In the genomic region with DNA sequence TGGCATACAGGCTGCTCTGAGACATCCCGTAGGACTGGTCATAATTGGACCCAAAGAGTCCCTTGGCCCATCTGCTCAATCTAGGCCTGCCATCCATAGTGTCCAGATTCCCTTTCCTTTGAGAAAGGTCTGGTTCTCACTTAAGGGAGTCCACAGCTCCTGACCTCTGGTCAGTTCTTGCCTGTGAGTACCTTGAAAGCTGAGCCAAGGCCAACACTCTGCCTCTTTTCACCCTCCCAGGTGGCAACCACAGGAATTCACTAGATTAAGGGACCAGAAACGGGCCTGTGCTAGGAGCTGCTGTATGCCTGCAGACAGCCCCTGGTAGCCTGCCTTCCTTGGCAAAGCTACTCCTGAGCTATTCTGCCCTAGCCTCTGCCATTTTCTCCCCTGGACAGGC, we compare ENCODE assay signal across 14 mouse cellular contexts. TPM values are rescaled to one million over a fixed set of nuclear protein-coding genes. Genes with fewer than 3 reads are reported as not detected.
DNase-seq lines count a peak whose midpoint lies in the region; ATAC-seq and TF ChIP-seq lines count a peak whose summit lies in the region.
"Had no signal": no experiment of that assay in that cellular context is flagged by ENCODE, and none has a peak within 500 bp of the region (broad histone marks: within the 10 kb centered on the region; RNA-seq: fewer than 3 reads in every experiment).

No protein-coding gene starts in this region.

- H3K9me3 ChIP-seq in forebrain, embryonic 13.5 days (replicated peaks), result no peaks in the 10 kb centered on the region
- H3K9me3 ChIP-seq in forebrain, embryonic 16.5 days (ENCODE audit: control insufficient read depth, low read length), result no peaks in the 10 kb centered on the region
- H3K9me3 ChIP-seq in hindbrain, embryonic 12.5 days (replicated peaks), result no peaks in the 10 kb centered on the region
- H3K9me3 ChIP-seq in hindbrain, embryonic 10.5 days, result no peaks in the 10 kb centered on the region
- no peaks in the 10 kb centered on the region for H3K9me3 ChIP-seq in hindbrain, postnatal 0 days (ENCODE audit: low read length)
- no peaks in the 10 kb centered on the region for H3K9me3 ChIP-seq in neural tube, embryonic 13.5 days

- no peak overlapping the region for H3K9ac ChIP-seq in forebrain, embryonic 13.5 days
- H3K9ac ChIP-seq in forebrain, embryonic 16.5 days (replicated peaks; ENCODE audit: low read depth, low read length), result no peak overlapping the region
- 0 out of 2 replicates have a peak overlapping the region, but pooled peaks have one; percentile 47 for H3K9ac ChIP-seq in hindbrain, embryonic 12.5 days
- H3K9ac ChIP-seq in hindbrain, postnatal 0 days (replicated peaks; ENCODE audit: low read length), result no peak overlapping the region
- H3K9ac ChIP-seq in neural tube, embryonic 13.5 days, result peak overlapping the region; percentile 92; the same call in 1 of the 2 replicates

- peaks cover 53% of the 10 kb centered on the region for H3K4me1 ChIP-seq in forebrain, embryonic 13.5 days
- H3K4me1 ChIP-seq in forebrain, embryonic 16.5 days (replicated peaks; ENCODE audit: control insufficient read depth, insufficient read depth, low read length), result peaks cover 24% of the 10 kb centered on the region
- H3K4me1 ChIP-seq in hindbrain, embryonic 12.5 days, result peaks cover 47% of the 10 kb centered on the region
- peaks cover 55% of the 10 kb centered on the region for H3K4me1 ChIP-seq in hindbrain, embryonic 10.5 days (replicated peaks)
- peaks cover 19% of the 10 kb centered on the region for H3K4me1 ChIP-seq in hindbrain, postnatal 0 days (ENCODE audit: insufficient read depth, low read length)
- H3K4me1 ChIP-seq in neural tube, embryonic 13.5 days (replicated peaks), result peaks cover 72% of the 10 kb centered on the region

- no peak for ATAC-seq in forebrain, embryonic 13.5 days
- no peak for ATAC-seq in forebrain, embryonic 16.5 days
- ATAC-seq in hindbrain, embryonic 12.5 days (ENCODE audit: low FRiP score), result no peak
- ATAC-seq in hindbrain, postnatal 0 days, result no peak
- ATAC-seq in neural tube, embryonic 13.5 days (ENCODE audit: low read depth), result no peak

- WGBS in forebrain, embryonic 13.5 days, result 89% methylated on average over 2 of the region's 2 CpGs
- WGBS in forebrain, embryonic 16.5 days, result 85% methylated on average over 2 of the region's 2 CpGs
- 82% methylated on average over 2 of the region's 2 CpGs for WGBS in hindbrain, embryonic 12.5 days
- 81% methylated on average over 2 of the region's 2 CpGs for WGBS in hindbrain, embryonic 10.5 days
- WGBS in hindbrain, postnatal 0 days, result 73% methylated on average over 2 of the region's 2 CpGs
- WGBS in neural tube, embryonic 13.5 days, result 90% methylated on average over 2 of the region's 2 CpGs

- H3K27me3 ChIP-seq in forebrain, embryonic 13.5 days, result no peaks in the 10 kb centered on the region
- no peaks in the 10 kb centered on the region for H3K27me3 ChIP-seq in forebrain, embryonic 16.5 days (replicated peaks; ENCODE audit: control insufficient read depth, insufficient read depth, low read length)
- peaks cover 3% of the 10 kb centered on the region; the same call in 1 of the 2 replicates for H3K27me3 ChIP-seq in hindbrain, embryonic 12.5 days
- H3K27me3 ChIP-seq in hindbrain, embryonic 10.5 days (ENCODE audit: insufficient read depth, poor library complexity, severe bottlenecking), result peaks cover 27% of the 10 kb centered on the region
- no peaks in the 10 kb centered on the region for H3K27me3 ChIP-seq in hindbrain, postnatal 0 days (ENCODE audit: insufficient read depth, low read length)
- H3K27me3 ChIP-seq in neural tube, embryonic 13.5 days, result peaks cover 4% of the 10 kb centered on the region; the same call in 1 of the 2 replicates

- H3K4me3 ChIP-seq in forebrain, embryonic 13.5 days, result no peak overlapping the region
- H3K4me3 ChIP-seq in forebrain, embryonic 16.5 days (replicated peaks; ENCODE audit: low read length), result no peak overlapping the region
- no peak overlapping the region for H3K4me3 ChIP-seq in hindbrain, embryonic 12.5 days
- no peak overlapping the region for H3K4me3 ChIP-seq in hindbrain, embryonic 10.5 days
- H3K4me3 ChIP-seq in hindbrain, postnatal 0 days (ENCODE audit: low read length), result no peak overlapping the region
- peak overlapping the region; percentile 75; the same call in 1 of the 2 replicates for H3K4me3 ChIP-seq in neural tube, embryonic 13.5 days

- H3K4me2 ChIP-seq in forebrain, embryonic 13.5 days, result peak overlapping the region; percentile 94
- H3K4me2 ChIP-seq in forebrain, embryonic 16.5 days (ENCODE audit: low read length), result no peak overlapping the region
- peak overlapping the region; percentile 88 for H3K4me2 ChIP-seq in hindbrain, embryonic 12.5 days (replicated peaks)
- H3K4me2 ChIP-seq in hindbrain, postnatal 0 days (ENCODE audit: low read depth, low read length), result peak overlapping the region; percentile 86
- H3K4me2 ChIP-seq in neural tube, embryonic 13.5 days, result peak overlapping the region; percentile 80

- DNase-seq in hindbrain, embryonic 10.5 days (ENCODE audit: low spot score), result no peak
- no peak for DNase-seq in hindbrain, postnatal 0 days (ENCODE audit: low spot score)
- DNase-seq in urinary bladder, postnatal 36 days (ENCODE audit: low spot score in 2 of 2), result no peak
- DNase-seq in MN1 (ENCODE audit: low spot score), result no peak
- DNase-seq: adrenal gland, postnatal 36 days; cerebellum, adult 18-20 months; kidney, postnatal 14 days had no signal

- no peaks in the 10 kb centered on the region for H3K36me3 ChIP-seq in forebrain, embryonic 13.5 days (ENCODE audit: poor library complexity, severe bottlenecking)
- no peaks in the 10 kb centered on the region for H3K36me3 ChIP-seq in forebrain, embryonic 16.5 days (ENCODE audit: control insufficient read depth, insufficient read depth)
- no peaks in the 10 kb centered on the region for H3K36me3 ChIP-seq in hindbrain, embryonic 12.5 days
- H3K36me3 ChIP-seq in hindbrain, embryonic 10.5 days, result 0 out of 2 replicates have a peak, but pooled peaks cover 6% of the 10 kb centered on the region
- H3K36me3 ChIP-seq in hindbrain, postnatal 0 days (ENCODE audit: insufficient read depth, low read length), result no peaks in the 10 kb centered on the region
- H3K36me3 ChIP-seq in neural tube, embryonic 13.5 days, result no peaks in the 10 kb centered on the region

- no peak overlapping the region for H3K27ac ChIP-seq in forebrain, embryonic 13.5 days
- H3K27ac ChIP-seq in forebrain, embryonic 16.5 days (ENCODE audit: low read length), result no peak overlapping the region
- H3K27ac ChIP-seq in hindbrain, embryonic 12.5 days, result no peak overlapping the region
- no peak overlapping the region for H3K27ac ChIP-seq in hindbrain, embryonic 10.5 days
- no peak overlapping the region for H3K27ac ChIP-seq in hindbrain, postnatal 0 days
- H3K27ac ChIP-seq in neural tube, embryonic 13.5 days (replicated peaks), result no peak overlapping the region
- H3K27ac ChIP-seq: macrophage had no signal

- no peak for TF ChIP-seq CTCF in hindbrain, postnatal 0 days (IDR thresholded peaks at IDR 0.05; ENCODE audit: low read depth)

RNA-seq across cellular contexts. Expression of a gene that starts 2.5 kb away (rescaled TPM):
- 10.9 and 11.2 TPM in 2 replicates for polyA plus RNA-seq in forebrain, embryonic 13.5 days (2015; fragmentation: Nextera tagmentation; extraction: Ambion mirVana)
- polyA plus RNA-seq in forebrain, embryonic 16.5 days (2015; fragmentation: Nextera tagmentation; extraction: Ambion mirVana), result 10.9 and 11.3 TPM in 2 replicates
- polyA plus RNA-seq in hindbrain, embryonic 12.5 days (2016; fragmentation: Nextera tagmentation; extraction: Ambion mirVana), result 31.8 and 33.2 TPM in 2 replicates
- 15.2 and 19.4 TPM in 2 replicates for polyA plus RNA-seq in hindbrain, embryonic 10.5 days (2016; fragmentation: Nextera tagmentation; extraction: Ambion mirVana)
- total RNA-seq in hindbrain, postnatal 0 days (2014; rRNA removed), result 72.9 and 80.6 TPM in 2 replicates
- polyA plus RNA-seq in hindbrain, postnatal 0 days (2015; fragmentation: Nextera tagmentation; extraction: Ambion mirVana), result 14.0 and 14.2 TPM in 2 replicates
- 26.9 and 29.1 TPM in 2 replicates for polyA plus RNA-seq in neural tube, embryonic 13.5 days (2015; fragmentation: Nextera tagmentation; extraction: Ambion mirVana)

RNA-seq across cellular contexts. Expression of a gene that starts 22.5 kb away (rescaled TPM):
- polyA plus RNA-seq in forebrain, embryonic 13.5 days (2015; fragmentation: Nextera tagmentation; extraction: Ambion mirVana), result 43.7 and 45.8 TPM in 2 replicates
- 46.6 and 49.7 TPM in 2 replicates for polyA plus RNA-seq in forebrain, embryonic 16.5 days (2015; fragmentation: Nextera tagmentation; extraction: Ambion mirVana)
- polyA plus RNA-seq in hindbrain, embryonic 12.5 days (2016; fragmentation: Nextera tagmentation; extraction: Ambion mirVana), result 38.0 and 38.5 TPM in 2 replicates
- polyA plus RNA-seq in hindbrain, embryonic 10.5 days (2016; fragmentation: Nextera tagmentation; extraction: Ambion mirVana), result 48.5 and 48.8 TPM in 2 replicates
- 22.8 and 68.5 TPM in 2 replicates for total RNA-seq in hindbrain, postnatal 0 days (2014; rRNA removed)
- polyA plus RNA-seq in hindbrain, postnatal 0 days (2015; fragmentation: Nextera tagmentation; extraction: Ambion mirVana), result 25.6 and 25.9 TPM in 2 replicates
- polyA plus RNA-seq in neural tube, embryonic 13.5 days (2015; fragmentation: Nextera tagmentation; extraction: Ambion mirVana), result 34.3 and 35.5 TPM in 2 replicates

RNA-seq across cellular contexts. Expression of a gene that starts 22.9 kb away (rescaled TPM):
- 15.3 and 16.0 TPM in 2 replicates for polyA plus RNA-seq in forebrain, embryonic 13.5 days (2015; fragmentation: Nextera tagmentation; extraction: Ambion mirVana)
- 19.8 and 21.8 TPM in 2 replicates for polyA plus RNA-seq in forebrain, embryonic 16.5 days (2015; fragmentation: Nextera tagmentation; extraction: Ambion mirVana)
- polyA plus RNA-seq in hindbrain, embryonic 12.5 days (2016; fragmentation: Nextera tagmentation; extraction: Ambion mirVana), result 20.4 and 21.7 TPM in 2 replicates
- 12.4 and 16.6 TPM in 2 replicates for polyA plus RNA-seq in hindbrain, embryonic 10.5 days (2016; fragmentation: Nextera tagmentation; extraction: Ambion mirVana)
- total RNA-seq in hindbrain, postnatal 0 days (2014; rRNA removed), result 18.3 and 21.0 TPM in 2 replicates
- polyA plus RNA-seq in hindbrain, postnatal 0 days (2015; fragmentation: Nextera tagmentation; extraction: Ambion mirVana), result 9.2 and 10.5 TPM in 2 replicates
- 15.4 and 16.0 TPM in 2 replicates for polyA plus RNA-seq in neural tube, embryonic 13.5 days (2015; fragmentation: Nextera tagmentation; extraction: Ambion mirVana)

RNA-seq across cellular contexts. Expression of a gene that starts 44.2 kb away (rescaled TPM):
- 0.39 and 1.1 TPM in 2 replicates for polyA plus RNA-seq in forebrain, embryonic 13.5 days (2015; fragmentation: Nextera tagmentation; extraction: Ambion mirVana)
- polyA plus RNA-seq in forebrain, embryonic 16.5 days (2015; fragmentation: Nextera tagmentation; extraction: Ambion mirVana), result 1.5 TPM in 1 of 2 replicates, not detected in the other
- polyA plus RNA-seq in hindbrain, embryonic 12.5 days (2016; fragmentation: Nextera tagmentation; extraction: Ambion mirVana), result not detected in 2 replicates
- not detected in 2 replicates for polyA plus RNA-seq in hindbrain, embryonic 10.5 days (2016; fragmentation: Nextera tagmentation; extraction: Ambion mirVana)
- total RNA-seq in hindbrain, postnatal 0 days (2014; rRNA removed), result 1.4 TPM in 1 of 2 replicates, not detected in the other
- polyA plus RNA-seq in hindbrain, postnatal 0 days (2015; fragmentation: Nextera tagmentation; extraction: Ambion mirVana), result 3.1 and 3.7 TPM in 2 replicates
- 0.70 TPM in 1 of 2 replicates, not detected in the other for polyA plus RNA-seq in neural tube, embryonic 13.5 days (2015; fragmentation: Nextera tagmentation; extraction: Ambion mirVana)
- total RNA-seq: left cerebral cortex, adult 18-20 months had no signal
- polyA plus RNA-seq: macrophage; neural tube, embryonic 11.5 days had no signal

RNA-seq across cellular contexts. Expression of a gene that starts 48.2 kb away (rescaled TPM):
- 0.43 and 0.57 TPM in 2 replicates for polyA plus RNA-seq in forebrain, embryonic 13.5 days (2015; fragmentation: Nextera tagmentation; extraction: Ambion mirVana)
- 0.16 and 0.52 TPM in 2 replicates for polyA plus RNA-seq in forebrain, embryonic 16.5 days (2015; fragmentation: Nextera tagmentation; extraction: Ambion mirVana)
- 0.56 and 1.1 TPM in 2 replicates for polyA plus RNA-seq in hindbrain, embryonic 12.5 days (2016; fragmentation: Nextera tagmentation; extraction: Ambion mirVana)
- 0.07 and 0.59 TPM in 2 replicates for polyA plus RNA-seq in hindbrain, embryonic 10.5 days (2016; fragmentation: Nextera tagmentation; extraction: Ambion mirVana)
- 0.52 and 0.83 TPM in 2 replicates for total RNA-seq in hindbrain, postnatal 0 days (2014; rRNA removed)
- polyA plus RNA-seq in hindbrain, postnatal 0 days (2015; fragmentation: Nextera tagmentation; extraction: Ambion mirVana), result 1.2 and 1.7 TPM in 2 replicates
- polyA plus RNA-seq in neural tube, embryonic 13.5 days (2015; fragmentation: Nextera tagmentation; extraction: Ambion mirVana), result 0.39 and 0.82 TPM in 2 replicates

Comparison
In these comparisons a context has a peak if more than half of its experiments do, and no peak if none do; other contexts are left out.
1. H3K9ac ChIP-seq: peak in hindbrain, embryonic 12.5 days (single experiment) and neural tube, embryonic 13.5 days (single experiment); none in forebrain, embryonic 13.5 days (single experiment), forebrain, embryonic 16.5 days (single experiment) and hindbrain, postnatal 0 days (single experiment).